Mouse (Mus musculus): ENCODE measurements at regions not wholly inside any gene's neighbourhood (a gene's known extent, or its start where the extent isn't known, plus 50 kb on each side); places are given as distances from the start of the nearest gene placed in this dataset.

DNA sequence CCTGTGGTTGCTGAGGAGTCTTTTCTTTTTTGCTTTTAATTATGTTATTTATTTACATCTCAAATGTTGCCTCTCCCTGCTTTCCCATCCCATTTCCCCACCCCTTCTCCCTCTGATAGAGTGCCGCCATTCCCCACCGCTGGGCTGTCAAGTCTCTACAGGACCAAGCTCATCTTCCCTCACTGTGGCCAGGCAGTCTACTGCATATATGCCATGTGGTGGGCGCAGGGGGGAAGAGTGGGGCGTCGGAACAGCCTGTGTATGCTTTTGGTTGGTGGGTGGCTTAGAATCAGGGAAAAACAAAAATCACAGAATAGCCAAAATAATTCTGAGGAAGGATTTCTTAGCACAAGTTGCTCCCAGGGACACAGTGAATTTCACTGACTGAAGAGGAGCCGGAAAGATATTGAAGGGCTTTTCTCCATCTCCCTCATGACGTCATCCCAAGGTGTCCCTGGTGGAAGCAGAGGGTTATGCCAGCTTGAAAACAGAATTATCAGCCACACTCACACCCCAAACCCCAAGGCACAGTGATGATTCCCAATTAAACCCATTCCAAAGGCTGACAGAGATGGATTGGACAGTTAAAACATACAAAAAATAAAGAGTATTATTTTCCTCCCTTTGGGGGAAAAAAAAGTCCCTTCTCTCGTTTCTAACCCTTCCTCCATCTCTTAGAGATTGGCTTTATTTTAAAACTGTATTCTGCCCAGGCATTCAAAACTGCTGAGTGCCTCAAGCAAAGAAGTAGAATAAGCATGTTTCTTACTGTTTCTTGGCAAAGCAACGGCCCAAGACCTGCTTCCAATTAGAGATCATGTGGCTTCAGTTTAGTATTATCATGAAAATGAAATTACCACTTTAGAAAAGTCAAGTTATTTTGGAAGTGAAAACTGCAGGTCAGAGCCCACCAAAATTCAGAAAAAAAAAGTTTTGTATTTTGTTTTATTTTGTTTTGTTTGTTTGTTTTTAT, 232.0 kb downstream of the Clic5 start:
- no peak for DNase-seq (ENCODE audit: low spot score in 2 of 2)

DNA sequence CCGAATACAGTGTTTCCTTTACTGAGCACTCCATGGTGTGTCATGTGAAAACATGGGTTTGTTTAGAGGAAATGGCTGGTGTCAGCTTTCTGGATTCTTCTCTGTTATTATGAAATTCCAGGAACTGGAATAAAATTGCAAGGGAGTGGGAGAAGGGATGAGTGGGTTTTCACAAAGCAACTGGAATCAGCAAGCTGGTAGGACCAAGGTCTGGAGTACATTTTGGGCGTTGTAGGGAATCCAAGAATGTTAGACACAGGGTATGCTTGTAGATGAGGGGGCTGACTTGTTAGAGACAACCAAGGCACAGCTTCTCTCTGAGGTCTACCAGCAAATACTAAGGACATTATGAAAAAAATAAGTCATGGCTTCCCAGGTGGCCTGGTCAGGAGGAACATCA, 233.8 kb downstream of the Clic5 start:
- DNase-seq (ENCODE audit: low spot score in 2 of 2), result no peak

DNA sequence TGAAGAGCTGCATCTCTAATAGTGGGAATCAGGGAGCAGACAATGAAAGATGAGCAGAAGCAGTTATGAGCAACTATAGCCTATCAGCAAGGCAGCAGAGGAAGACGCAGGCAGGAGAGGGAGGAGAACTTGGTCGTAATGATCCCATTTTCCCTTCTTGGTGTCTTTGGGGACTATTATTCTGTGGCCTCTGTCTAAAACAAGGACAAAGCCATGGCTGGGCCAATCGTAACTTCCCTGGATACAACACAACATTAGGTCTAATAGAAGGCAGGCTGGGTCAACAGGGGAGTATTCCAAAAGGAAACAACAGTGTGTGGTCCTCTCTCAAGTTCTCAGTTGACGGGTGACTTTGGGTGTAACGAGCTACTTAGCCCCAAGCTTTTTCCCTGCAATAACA, 234.5 kb downstream of the Clic5 start:
- no peak for DNase-seq (ENCODE audit: low spot score in 2 of 2)

DNA sequence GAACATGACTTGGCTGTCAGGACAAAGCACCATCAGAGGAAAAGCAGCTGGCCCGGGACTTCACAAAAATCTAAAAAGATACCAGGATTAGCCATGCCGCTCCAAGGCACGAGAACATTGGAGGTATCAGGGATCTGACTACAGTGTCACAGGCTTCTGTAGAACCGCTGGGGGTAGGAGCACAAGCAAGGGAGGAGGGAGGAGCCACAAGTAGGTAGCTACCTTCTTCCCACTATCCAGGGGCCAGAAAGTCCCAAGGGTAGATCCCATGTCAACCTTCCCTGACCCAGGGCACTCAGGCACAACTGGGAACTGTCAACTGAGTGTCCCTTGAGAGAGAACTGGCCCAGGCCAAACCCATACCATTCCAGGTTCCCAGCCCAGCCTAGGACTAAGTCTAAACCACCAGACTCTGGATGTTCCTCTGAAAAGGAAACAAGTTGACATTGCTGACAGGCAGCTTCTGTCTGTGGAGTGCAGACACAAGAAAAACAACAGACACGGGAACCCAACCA, 235.1 kb downstream of the Clic5 start:
- no peak for DNase-seq (ENCODE audit: low spot score in 2 of 2)

DNA sequence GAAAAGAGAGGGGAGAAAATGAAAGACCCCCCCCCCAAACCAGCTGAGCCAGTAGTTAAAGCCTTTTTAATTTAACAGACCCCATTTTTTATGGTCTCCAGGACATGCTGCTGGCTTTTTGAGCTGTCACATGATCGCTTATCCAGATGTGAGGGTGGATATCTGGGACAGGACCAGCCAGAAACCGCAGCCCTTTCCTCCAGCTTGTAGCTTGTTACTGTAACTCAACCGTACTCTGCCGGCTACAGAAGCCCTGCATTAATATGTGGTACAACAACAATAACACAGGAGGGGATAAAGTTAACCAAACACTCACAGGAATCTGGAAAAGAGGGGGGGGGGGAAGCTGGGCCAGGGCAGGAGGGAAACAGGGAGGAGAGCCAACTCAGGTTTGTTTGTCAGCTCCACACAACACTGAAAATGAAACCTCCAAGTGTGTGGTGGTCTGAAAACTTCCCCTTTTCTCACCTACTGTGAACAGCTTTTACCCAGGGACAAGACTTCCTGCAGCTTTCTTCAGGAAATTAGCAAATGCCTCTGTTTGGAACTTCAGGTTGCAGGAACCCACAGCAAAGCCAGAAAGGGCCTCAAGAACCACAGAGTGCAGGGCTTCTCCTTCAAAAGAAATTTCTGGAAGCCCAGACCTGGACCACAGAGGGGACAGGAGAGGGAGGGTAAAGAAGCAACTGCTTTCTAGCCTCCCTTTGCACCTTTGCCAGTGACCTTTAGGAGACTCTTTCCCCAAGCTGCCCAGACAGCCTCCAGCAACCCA, 244.3 kb downstream of the Clic5 start:
- DNase-seq (ENCODE audit: low spot score in 2 of 2), result no peak

DNA sequence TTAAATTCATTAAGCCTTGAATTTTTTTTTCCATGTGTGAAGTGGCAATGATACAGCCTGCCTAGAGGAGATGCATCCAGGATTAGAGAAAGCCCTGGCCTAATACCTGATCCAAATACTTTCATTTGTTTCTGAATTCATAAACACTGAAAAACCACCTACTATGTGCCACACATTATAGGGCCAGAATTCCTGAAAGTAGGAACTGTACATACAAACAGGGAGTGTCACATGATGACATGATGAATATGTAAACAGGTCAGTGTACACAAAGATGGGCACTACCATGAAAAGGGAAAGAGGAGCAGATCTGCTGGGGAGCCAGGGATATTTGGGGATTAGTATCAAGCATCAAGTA, 244.9 kb downstream of the Clic5 start:
- no peak for DNase-seq (ENCODE audit: low spot score in 2 of 2)

DNA sequence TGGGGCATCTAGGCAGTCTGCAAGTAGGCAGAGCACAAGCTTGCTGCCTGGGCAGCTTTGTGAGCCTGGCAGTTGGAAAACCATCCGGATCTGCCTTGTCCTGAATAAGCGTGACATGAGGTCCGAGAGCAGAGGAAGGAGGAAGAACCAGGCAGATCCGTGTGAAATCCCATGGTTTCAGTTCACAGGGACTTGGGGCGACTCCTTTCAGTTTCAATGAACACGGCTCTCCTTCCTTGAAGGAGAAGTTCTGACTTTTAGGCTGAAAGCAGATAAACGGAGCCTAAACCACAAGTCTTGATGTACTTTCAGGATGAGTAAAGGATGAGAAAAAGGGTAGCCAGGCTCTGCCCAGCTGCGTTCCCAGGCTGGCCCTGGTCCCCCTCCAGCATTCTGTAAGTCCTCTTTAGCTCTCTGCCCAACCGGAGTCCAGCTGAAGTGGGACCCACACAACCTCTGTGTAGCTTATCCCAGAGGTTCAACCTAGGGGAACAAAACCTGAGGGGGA, 248.2 kb downstream of the Clic5 start:
- DNase-seq (ENCODE audit: low spot score in 2 of 2), result no peak

DNA sequence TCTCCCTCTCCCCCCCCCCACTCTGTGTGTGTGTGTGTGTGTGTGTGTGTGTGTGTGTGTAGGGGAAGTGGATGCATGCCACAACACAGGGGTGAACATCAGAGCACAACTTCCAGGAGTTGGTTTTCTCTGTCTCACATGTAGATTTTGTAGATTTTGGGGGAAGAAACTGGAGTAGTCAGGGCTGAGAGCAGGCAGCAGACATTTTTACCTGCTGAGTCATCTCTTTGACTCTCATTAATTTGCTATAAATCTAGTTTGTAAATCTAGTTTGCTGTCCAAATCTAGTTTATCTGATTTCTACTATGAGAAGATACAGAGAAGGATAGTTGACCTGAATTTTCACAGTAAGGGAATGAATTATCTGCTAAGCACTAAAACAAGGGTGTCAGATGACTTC, 250.1 kb downstream of the Clic5 start:
- no peak for DNase-seq (ENCODE audit: low spot score in 2 of 2)

DNA sequence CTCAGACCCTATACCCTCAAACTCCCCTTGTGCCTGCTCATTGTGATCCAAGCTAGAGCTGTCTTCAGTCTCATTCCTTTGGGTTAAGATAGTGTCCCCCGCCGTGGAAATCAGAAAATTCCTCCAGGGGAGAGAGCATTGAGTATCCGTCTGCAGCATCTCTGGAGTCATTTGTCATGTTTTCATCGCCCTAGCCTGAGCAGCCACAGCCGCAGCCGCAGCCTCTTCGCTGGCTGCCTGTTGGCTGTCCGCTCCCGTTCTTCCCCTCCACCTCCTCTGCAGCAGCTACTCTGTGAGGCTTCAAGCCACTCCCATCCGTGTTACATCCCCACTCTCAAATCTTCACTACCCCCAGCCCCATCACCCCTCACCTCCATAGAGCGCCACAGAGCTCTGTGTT, 255.1 kb downstream of the Clic5 start:
- no peak for DNase-seq (ENCODE audit: low spot score in 2 of 2)

DNA sequence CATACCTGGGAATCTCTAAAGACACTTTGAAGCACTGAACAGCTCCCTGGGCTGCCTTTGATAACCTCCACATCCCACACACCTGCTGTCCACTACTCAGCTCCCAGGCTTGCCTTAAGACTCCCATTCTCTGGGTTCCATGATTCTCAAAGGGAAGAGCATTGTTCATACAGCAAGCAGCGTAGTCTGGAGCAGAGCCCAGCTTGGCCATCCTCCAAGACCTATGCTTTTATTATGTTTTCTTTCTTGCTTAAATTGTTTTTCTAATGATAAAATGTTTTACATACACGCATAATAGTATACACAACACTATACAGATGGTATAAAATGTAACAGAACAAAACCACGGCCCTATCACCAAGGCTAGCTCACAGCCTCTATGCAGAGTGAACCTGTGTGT, 257.0 kb downstream of the Clic5 start:
- no peak for DNase-seq (ENCODE audit: low spot score in 2 of 2)
